Mouse (Mus musculus) neural tube, embryonic 11.5 days (tissue): ENCODE measurements around the gene Amhr2. TPM values are rescaled to one million over a fixed set of nuclear protein-coding genes. Genes with fewer than 3 reads are reported as not detected.

Experiments used
- ATAC-seq: fragments of 200-750 bp; cut with Nextera tagmentation; 2 replicates; pipeline ENCODE4 v1.8.0; 2017; ENCODE audit warnings: moderate number of reproducible peaks, mild to moderate bottlenecking, moderate TSS enrichment, moderate library complexity; ENCODE audit not compliant: insufficient read depth, low FRiP score, low TSS enrichment
- DNase-seq: peaks from one replicate; pipeline ENCODE4 v3.0.0-alpha.2; 2015; ENCODE audit warnings: low spot score
- H3K27ac ChIP-seq: fragments of 300-500 bp; sonication (generic); 2 replicates; pipeline ENCODE4 v1.5.1; 2014; ENCODE audit warnings: low read depth, mild to moderate bottlenecking, low read length
- H3K27me3 ChIP-seq: fragments of 300-500 bp; sonication (generic); 2 replicates; pipeline ENCODE4 v1.6.1; 2014; ENCODE audit warnings: mild to moderate bottlenecking, low read length, mixed read lengths; ENCODE audit not compliant: control insufficient read depth, insufficient read depth
- H3K36me3 ChIP-seq: fragments of 300-500 bp; sonication (generic); 2 replicates; pipeline ENCODE4 v1.6.1; 2014; ENCODE audit warnings: mild to moderate bottlenecking, low read length, moderate library complexity, mixed read lengths; ENCODE audit not compliant: control insufficient read depth, insufficient read depth
- H3K4me1 ChIP-seq: fragments of 300-500 bp; sonication (generic); 2 replicates; pipeline ENCODE4 v1.6.1; 2014; ENCODE audit warnings: low read length, mixed read lengths; ENCODE audit not compliant: control insufficient read depth, insufficient read depth
- H3K4me2 ChIP-seq: fragments of 300-500 bp; sonication (generic); 2 replicates; pipeline ENCODE4 v1.6.1; 2014; ENCODE audit warnings: low read depth, mild to moderate bottlenecking, moderate library complexity
- H3K4me3 ChIP-seq: fragments of 300-500 bp; sonication (generic); 2 replicates; pipeline ENCODE4 v1.5.1; 2014; ENCODE audit warnings: low read depth, low read length
- H3K9ac ChIP-seq: fragments of 300-500 bp; sonication (generic); 2 replicates; pipeline ENCODE4 v1.6.1; 2014; ENCODE audit warnings: mild to moderate bottlenecking, low read length
- H3K9me3 ChIP-seq: fragments of 300-500 bp; sonication (generic); 2 replicates; pipeline ENCODE4 v1.6.1; 2016; ENCODE audit warnings: low read length; ENCODE audit not compliant: control insufficient read depth
- WGBS: fragments of 180-500 bp; shearing (Covaris S2); extraction: QIAGEN DNeasy Blood & Tissue Kit; methylation state at CpG from one replicate; pipeline ENCODE4 v1.1.7; 2014; 5-methylcytosine and 5-hydroxymethylcytosine counted together
- polyA plus RNA-seq: library from polyadenylated mRNA; unstranded; fragments of >200 nt; fragmentation: Nextera tagmentation; extraction: Ambion mirVana; gene quantifications from 2 replicates; pipeline ENCODE4 v1.2.1, GENCODE M21; 2014

Gene Amhr2
- polyA plus RNA-seq, 1 experiment from 2014 or later = not detected

- WGBS = 90% methylated on average over 2 of the region's 2 CpGs
- Histone ChIP-seq H3K4me3 (no peak overlapping the region), H3K36me3 (peaks cover 6% of the 10 kb centered on the region; the same call in 1 of the 2 replicates), H3K9ac (no peak overlapping the region), H3K27ac (no peak overlapping the region), H3K4me2 (no peak overlapping the region), H3K27me3 (no peaks in the 10 kb centered on the region), H3K9me3 (no peaks in the 10 kb centered on the region), H3K4me1 (peaks cover 13% of the 10 kb centered on the region)
- DNase-seq (no peak), ATAC-seq (no peak)
These were observed 28.1 kb downstream of the Amhr2 start for GRCm38 (mm10) chr15:102473246-102473645.

- DNase-seq (no peak), ATAC-seq (no peak)
- no peak overlapping the region for H3K4me2 ChIP-seq
- 96% methylated on average over 2 of the region's 2 CpGs for WGBS
- H3K4me3 ChIP-seq = no peak overlapping the region
- no peaks in the 10 kb centered on the region for H3K9me3 ChIP-seq
- H3K36me3 ChIP-seq = peaks cover 6% of the 10 kb centered on the region; the same call in 1 of the 2 replicates
- no peaks in the 10 kb centered on the region for H3K27me3 ChIP-seq
- H3K9ac ChIP-seq = no peak overlapping the region
- no peak overlapping the region for H3K27ac ChIP-seq
- peaks cover 13% of the 10 kb centered on the region for H3K4me1 ChIP-seq
These were observed 29.4 kb downstream of the Amhr2 start for GRCm38 (mm10) chr15:102474520-102474919.

- Histone ChIP-seq H3K27me3 (no peaks in the 10 kb centered on the region), H3K9ac (no peak overlapping the region), H3K27ac (no peak overlapping the region), H3K36me3 (peaks cover 14% of the 10 kb centered on the region), H3K4me1 (no peaks in the 10 kb centered on the region), H3K9me3 (no peaks in the 10 kb centered on the region), H3K4me2 (no peak overlapping the region), H3K4me3 (no peak overlapping the region)
- no peak for ATAC-seq
- 94% methylated on average over 3 of the region's 3 CpGs for WGBS
- DNase-seq = no peak
These were observed 38.0 kb downstream of the Amhr2 start for GRCm38 (mm10) chr15:102483136-102483535.

GRCm38 (mm10) chr15:102485853-102486252 lies 40.7 kb downstream of the Amhr2 start:
- H3K4me1 ChIP-seq = no peaks in the 10 kb centered on the region
- H3K27ac ChIP-seq = no peak overlapping the region
- no peaks in the 10 kb centered on the region for H3K27me3 ChIP-seq
- no peak for DNase-seq
- no peak overlapping the region for H3K4me3 ChIP-seq
- H3K4me2 ChIP-seq = no peak overlapping the region
- no peak overlapping the region for H3K9ac ChIP-seq
- H3K36me3 ChIP-seq = peaks cover 22% of the 10 kb centered on the region
- H3K9me3 ChIP-seq = no peaks in the 10 kb centered on the region
- ATAC-seq = no peak
- WGBS = 94% methylated on average over 12 of the region's 12 CpGs

- Histone ChIP-seq H3K4me3 (no peak overlapping the region), H3K4me1 (no peaks in the 10 kb centered on the region), H3K9ac (no peak overlapping the region), H3K36me3 (peaks cover 23% of the 10 kb centered on the region), H3K9me3 (no peaks in the 10 kb centered on the region), H3K27ac (no peak overlapping the region), H3K27me3 (no peaks in the 10 kb centered on the region), H3K4me2 (no peak overlapping the region)
- DNase-seq (no peak), ATAC-seq (no peak)
- 79% methylated on average over 1 of the region's 1 CpGs for WGBS
These were observed 42.5 kb downstream of the Amhr2 start for GRCm38 (mm10) chr15:102487664-102488063.

- H3K36me3 ChIP-seq = peaks cover 29% of the 10 kb centered on the region
- H3K4me3 ChIP-seq = no peak overlapping the region
- H3K9me3 ChIP-seq = no peaks in the 10 kb centered on the region
- no peaks in the 10 kb centered on the region for H3K27me3 ChIP-seq
- H3K4me2 ChIP-seq = no peak overlapping the region
- H3K4me1 ChIP-seq = no peaks in the 10 kb centered on the region
- no peak for ATAC-seq
- no peak overlapping the region for H3K27ac ChIP-seq
- WGBS = 92% methylated on average over 3 of the region's 3 CpGs
- no peak for DNase-seq
- H3K9ac ChIP-seq = no peak overlapping the region
These were observed 53.2 kb downstream of the Amhr2 start for GRCm38 (mm10) chr15:102498322-102498721.

- H3K36me3 ChIP-seq = peaks cover 34% of the 10 kb centered on the region
- 83% methylated on average over 3 of the region's 3 CpGs for WGBS
- no peak for DNase-seq
- no peak overlapping the region for H3K4me2 ChIP-seq
- no peaks in the 10 kb centered on the region for H3K4me1 ChIP-seq
- no peaks in the 10 kb centered on the region for H3K27me3 ChIP-seq
- no peak overlapping the region for H3K4me3 ChIP-seq
- no peak overlapping the region for H3K9ac ChIP-seq
- ATAC-seq = no peak
- no peaks in the 10 kb centered on the region for H3K9me3 ChIP-seq
- H3K27ac ChIP-seq = no peak overlapping the region
These were observed 54.2 kb downstream of the Amhr2 start for GRCm38 (mm10) chr15:102499370-102499769.

GRCm38 (mm10) chr15:102499851-102500250 lies 54.7 kb downstream of the Amhr2 start:
- H3K4me2 ChIP-seq = no peak overlapping the region
- ATAC-seq (no peak), DNase-seq (no peak)
- H3K4me3 ChIP-seq = no peak overlapping the region
- no peak overlapping the region for H3K9ac ChIP-seq
- no peak overlapping the region for H3K27ac ChIP-seq
- H3K4me1 ChIP-seq = no peaks in the 10 kb centered on the region
- H3K27me3 ChIP-seq = no peaks in the 10 kb centered on the region
- H3K36me3 ChIP-seq = peaks cover 36% of the 10 kb centered on the region
- 88% methylated on average over 6 of the region's 6 CpGs for WGBS
- no peaks in the 10 kb centered on the region for H3K9me3 ChIP-seq

- Histone ChIP-seq H3K9ac (no peak overlapping the region), H3K4me1 (no peaks in the 10 kb centered on the region), H3K4me3 (no peak overlapping the region), H3K27me3 (no peaks in the 10 kb centered on the region), H3K27ac (no peak overlapping the region), H3K9me3 (no peaks in the 10 kb centered on the region), H3K36me3 (peaks cover 38% of the 10 kb centered on the region), H3K4me2 (no peak overlapping the region)
- WGBS = 92% methylated on average over 5 of the region's 5 CpGs
- DNase-seq = no peak
- ATAC-seq = no peak
These were observed 55.3 kb downstream of the Amhr2 start for GRCm38 (mm10) chr15:102500479-102500878.
